Mouse (Mus musculus) limb, embryonic 15.5 days (tissue): ENCODE data around the gene Htatip2. TPM values are rescaled to one million over a fixed set of nuclear protein-coding genes. Genes with fewer than 3 reads are reported as not detected.

Experiments used
- ATAC-seq: fragments of 200-750 bp; cut with Nextera tagmentation; 2 replicates; pipeline ENCODE4 v1.8.0; 2017; ENCODE audit warnings: low read depth, moderate TSS enrichment; ENCODE audit not compliant: insufficient number of reproducible peaks, low FRiP score, low TSS enrichment
- H3K27ac ChIP-seq: fragments of 300-500 bp; sonication (generic); 2 replicates; pipeline ENCODE4 v1.5.1; 2015; ENCODE audit warnings: moderate library complexity, mild to moderate bottlenecking, inconsistent platforms
- H3K27me3 ChIP-seq: fragments of 300-500 bp; sonication (generic); 2 replicates; pipeline ENCODE4 v1.6.1; 2015; ENCODE audit warnings: inconsistent platforms
- H3K36me3 ChIP-seq: fragments of 300-500 bp; sonication (generic); 2 replicates; pipeline ENCODE4 v1.6.1; 2015; ENCODE audit warnings: inconsistent platforms
- H3K4me1 ChIP-seq: fragments of 300-500 bp; sonication (generic); 2 replicates; pipeline ENCODE4 v1.6.1; 2015; ENCODE audit warnings: inconsistent platforms
- H3K4me2 ChIP-seq: fragments of 300-500 bp; sonication (generic); 2 replicates; pipeline ENCODE4 v1.6.1; 2015; ENCODE audit warnings: mild to moderate bottlenecking, inconsistent platforms
- H3K4me3 ChIP-seq: fragments of 300-500 bp; sonication (generic); 2 replicates; pipeline ENCODE4 v1.5.1; 2015; ENCODE audit warnings: mild to moderate bottlenecking, inconsistent platforms
- H3K9ac ChIP-seq: fragments of 300-500 bp; sonication (generic); 2 replicates; pipeline ENCODE4 v1.6.1; 2015; ENCODE audit warnings: inconsistent platforms
- H3K9me3 ChIP-seq: fragments of 300-500 bp; sonication (generic); 2 replicates; pipeline ENCODE4 v1.6.1; 2016; ENCODE audit warnings: inconsistent platforms
- WGBS: fragments of 180-500 bp; shearing (Covaris S2); methylation state at CpG from one replicate; pipeline ENCODE4 v1.1.7; 2015; 5-methylcytosine and 5-hydroxymethylcytosine counted together
- polyA plus RNA-seq: library from polyadenylated mRNA; unstranded; fragments of >200 nt; fragmentation: Nextera tagmentation; extraction: Ambion mirVana; gene quantifications from 2 replicates; pipeline ENCODE4 v1.2.1, GENCODE M21; 2015

The Htatip2 gene
- polyA plus RNA-seq, 1 experiment from 2014 or later, result 17.0 TPM

DNA sequence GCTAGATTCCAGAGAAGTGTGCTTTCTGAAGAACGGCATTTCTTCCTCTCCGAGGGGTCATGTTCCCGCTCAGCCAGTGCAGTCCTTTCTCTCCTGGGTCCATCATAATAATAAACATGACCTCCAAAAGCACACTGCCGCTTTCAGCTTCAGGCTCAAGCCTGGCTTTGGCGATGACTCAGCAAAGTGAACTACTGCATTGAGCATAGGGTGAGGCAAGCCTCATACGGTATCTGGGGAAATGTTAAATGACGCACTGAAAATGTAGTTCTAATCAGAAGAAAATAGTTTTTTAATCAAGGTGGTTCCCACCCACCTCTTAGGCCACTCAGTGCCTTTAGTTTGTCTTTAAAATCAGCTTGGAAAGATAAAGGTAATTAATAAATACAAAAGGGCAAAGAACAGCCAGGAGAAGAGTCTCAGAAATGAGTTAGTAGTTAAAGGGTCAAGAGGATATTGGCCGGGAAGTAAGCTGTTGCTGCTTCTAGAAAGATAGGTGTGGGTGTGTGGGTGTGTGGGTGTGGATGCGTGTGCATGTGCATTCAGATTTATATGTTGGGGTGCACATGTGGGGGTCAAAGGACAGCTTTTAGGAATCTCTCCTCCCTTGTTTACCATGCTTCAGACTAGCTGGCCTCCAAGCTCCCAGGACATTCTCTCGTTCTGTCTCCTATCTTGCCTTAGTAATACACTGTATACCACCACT, 5.2 kb downstream of the Htatip2 start:
- WGBS, result 73% methylated on average over 10 of the region's 10 CpGs
- no peaks in the 10 kb centered on the region for H3K36me3 ChIP-seq
- H3K4me1 ChIP-seq, result peaks cover 1% of the 10 kb centered on the region
- no peak overlapping the region for H3K4me3 ChIP-seq
- no peaks in the 10 kb centered on the region for H3K9me3 ChIP-seq
- ATAC-seq, result no peak
- H3K9ac ChIP-seq, result no peak overlapping the region
- H3K4me2 ChIP-seq, result no peak overlapping the region
- H3K27ac ChIP-seq, result no peak overlapping the region
- H3K27me3 ChIP-seq, result peaks cover under 1% of the 10 kb centered on the region; the same call in 1 of the 2 replicates

DNA sequence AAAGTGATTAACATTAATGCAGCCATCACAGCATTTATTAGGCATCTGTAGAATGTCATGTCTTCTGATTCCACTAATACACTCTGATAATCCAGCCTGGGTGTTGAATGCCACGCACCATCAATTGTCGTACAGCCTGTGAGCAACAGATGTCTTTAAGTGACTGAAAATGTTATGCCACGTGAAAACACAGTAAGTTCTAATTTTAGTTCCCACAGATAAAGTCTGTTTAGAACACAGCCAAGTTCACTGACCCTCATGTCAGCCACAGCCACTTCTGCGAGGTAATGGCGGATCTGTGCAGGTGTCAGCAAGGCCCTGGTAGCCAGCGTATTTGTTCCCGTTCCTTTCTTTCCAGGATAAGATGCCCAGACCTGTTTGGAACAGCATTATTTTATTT, 7.3 kb downstream of the Htatip2 start:
- Histone ChIP-seq H3K9me3 (no peaks in the 10 kb centered on the region), H3K4me1 (no peaks in the 10 kb centered on the region), H3K9ac (no peak overlapping the region), H3K27me3 (no peaks in the 10 kb centered on the region), H3K4me2 (no peak overlapping the region), H3K27ac (no peak overlapping the region), H3K36me3 (no peaks in the 10 kb centered on the region), H3K4me3 (no peak overlapping the region)
- 86% methylated on average over 7 of the region's 7 CpGs for WGBS
- ATAC-seq, result no peak

GRCm38 (mm10) chr7:49768509-49768908, 9.6 kb downstream of the Htatip2 start:
- Histone ChIP-seq H3K4me3 (no peak overlapping the region), H3K4me2 (no peak overlapping the region), H3K36me3 (no peaks in the 10 kb centered on the region), H3K9me3 (no peaks in the 10 kb centered on the region), H3K9ac (no peak overlapping the region), H3K4me1 (no peaks in the 10 kb centered on the region), H3K27me3 (no peaks in the 10 kb centered on the region), H3K27ac (no peak overlapping the region)
- 64% methylated on average over 9 of the region's 9 CpGs for WGBS
- ATAC-seq, result no peak

DNA sequence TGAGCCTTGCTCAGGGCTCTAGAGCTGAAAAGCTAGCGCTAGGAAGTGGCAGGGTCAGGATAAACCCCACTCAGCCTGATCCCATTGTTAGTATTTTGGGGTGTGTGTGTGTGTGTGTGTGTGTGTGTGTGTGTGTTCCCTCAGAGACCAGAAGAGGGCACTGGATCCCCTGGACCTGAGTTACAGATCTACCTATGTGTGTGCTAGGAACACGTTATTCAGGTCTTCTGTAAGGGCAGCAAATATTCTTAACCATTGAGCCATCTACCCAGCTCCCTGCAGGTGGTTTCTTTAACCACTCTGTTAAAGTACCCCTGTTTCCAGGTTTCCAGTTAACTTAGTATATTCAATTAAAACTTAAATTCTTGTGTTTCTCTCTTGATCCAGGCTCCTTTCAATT, 15.5 kb downstream of the Htatip2 start:
- Histone ChIP-seq H3K4me2 (no peak overlapping the region), H3K9ac (no peak overlapping the region), H3K36me3 (no peaks in the 10 kb centered on the region), H3K27me3 (no peaks in the 10 kb centered on the region), H3K4me1 (peaks cover 10% of the 10 kb centered on the region), H3K9me3 (no peaks in the 10 kb centered on the region), H3K4me3 (no peak overlapping the region), H3K27ac (no peak overlapping the region)
- WGBS, result 89% methylated on average over 2 of the region's 2 CpGs
- no peak for ATAC-seq

GRCm38 (mm10) chr7:49777585-49777984, 18.7 kb downstream of the Htatip2 start:
- no peaks in the 10 kb centered on the region for H3K27me3 ChIP-seq
- no peak overlapping the region for H3K4me3 ChIP-seq
- no peaks in the 10 kb centered on the region for H3K9me3 ChIP-seq
- H3K4me2 ChIP-seq, result no peak overlapping the region
- H3K4me1 ChIP-seq, result peaks cover 14% of the 10 kb centered on the region
- ATAC-seq, result 0 out of 2 replicates have a peak, but pooled peaks have one; percentile 2
- WGBS, result 46% methylated on average over 3 of the region's 3 CpGs
- no peak overlapping the region for H3K27ac ChIP-seq
- peaks cover 12% of the 10 kb centered on the region for H3K36me3 ChIP-seq
- H3K9ac ChIP-seq, result no peak overlapping the region

DNA sequence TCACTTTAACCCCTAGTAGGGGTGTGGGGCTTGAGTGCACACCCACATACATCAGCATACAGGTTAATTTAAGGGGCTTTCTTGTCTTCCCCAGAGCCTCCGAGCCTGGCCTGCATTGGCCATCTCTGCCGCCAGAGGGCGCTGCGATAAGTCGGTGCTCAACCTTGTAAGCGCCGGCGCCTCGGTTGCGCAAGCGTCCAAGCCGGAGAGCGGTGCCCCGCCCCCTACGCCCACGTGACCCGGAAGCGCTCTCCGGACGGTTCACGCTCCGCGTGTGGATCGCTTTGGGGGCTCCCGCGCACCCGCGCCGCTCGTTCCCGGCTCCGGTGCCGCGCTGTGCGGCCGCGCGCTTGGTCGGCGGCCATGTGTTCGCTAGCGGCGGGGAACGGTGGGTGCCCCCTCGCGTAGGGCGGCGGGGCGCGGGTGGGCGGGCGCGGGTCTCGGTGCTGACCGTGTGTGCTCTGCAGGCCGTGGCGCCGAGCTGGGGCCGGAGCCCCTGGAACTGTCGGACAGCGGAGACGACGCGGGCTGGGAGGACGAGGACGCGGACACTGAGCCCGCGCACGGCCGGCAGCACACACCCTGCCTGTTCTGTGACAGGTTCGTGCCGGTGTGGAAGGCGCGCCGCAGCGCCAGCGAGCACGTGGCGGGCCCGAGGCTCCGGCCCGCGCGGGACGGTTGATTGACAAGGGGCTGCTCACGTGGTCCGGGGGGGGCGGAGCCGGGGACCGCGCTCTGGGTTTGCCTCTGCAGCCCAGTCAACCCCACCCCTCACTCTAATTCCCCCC, 19.4 kb downstream of the Htatip2 start, which contains the start of gene Prmt3:
Prmt3 (plus strand) TSS at position 233 of the 788 bp plus-strand sequence.
- H3K4me3 ChIP-seq, result peak within 1 kb of the TSS; percentile 73
- peaks cover 17% of the 10 kb centered on the region for H3K36me3 ChIP-seq
- H3K9me3 ChIP-seq, result no peaks in the 10 kb centered on the region
- H3K9ac ChIP-seq, result peak within 1 kb of the TSS; percentile 66
- H3K27ac ChIP-seq, result peak within 1 kb of the TSS; percentile 83
- H3K27me3 ChIP-seq, result no peaks in the 10 kb centered on the region
- peak; percentile 91 for ATAC-seq
- under 1% methylated on average over 87 of the region's 92 CpGs for WGBS
- peak within 1 kb of the TSS; percentile 86 for H3K4me2 ChIP-seq
- peaks cover 14% of the 10 kb centered on the region for H3K4me1 ChIP-seq

GRCm38 (mm10) chr7:49778904-49779615, 20.1 kb downstream of the Htatip2 start:
- peak overlapping the region; percentile 66 for H3K9ac ChIP-seq
- H3K4me1 ChIP-seq, result peaks cover 14% of the 10 kb centered on the region
- peaks cover 19% of the 10 kb centered on the region for H3K36me3 ChIP-seq
- H3K9me3 ChIP-seq, result no peaks in the 10 kb centered on the region
- H3K4me2 ChIP-seq, result peak overlapping the region; percentile 86
- no peak for ATAC-seq
- H3K27ac ChIP-seq, result no peak overlapping the region
- H3K4me3 ChIP-seq, result peak overlapping the region; percentile 73
- 69% methylated on average over 12 of the region's 12 CpGs for WGBS
- no peaks in the 10 kb centered on the region for H3K27me3 ChIP-seq

GRCm38 (mm10) chr7:49783017-49783416, 24.1 kb downstream of the Htatip2 start:
- 96% methylated on average over 2 of the region's 2 CpGs for WGBS
- H3K4me3 ChIP-seq, result no peak overlapping the region
- no peaks in the 10 kb centered on the region for H3K9me3 ChIP-seq
- no peak overlapping the region for H3K4me2 ChIP-seq
- ATAC-seq, result no peak
- H3K9ac ChIP-seq, result no peak overlapping the region
- no peaks in the 10 kb centered on the region for H3K27me3 ChIP-seq
- H3K27ac ChIP-seq, result no peak overlapping the region
- H3K36me3 ChIP-seq, result peaks cover 45% of the 10 kb centered on the region
- H3K4me1 ChIP-seq, result peaks cover 14% of the 10 kb centered on the region

- H3K4me2 ChIP-seq, result no peak overlapping the region
- no peak; the same call in 1 of the 2 replicates for ATAC-seq
- H3K9ac ChIP-seq, result no peak overlapping the region
- H3K27me3 ChIP-seq, result no peaks in the 10 kb centered on the region
- 94% methylated on average over 7 of the region's 7 CpGs for WGBS
- no peaks in the 10 kb centered on the region for H3K9me3 ChIP-seq
- H3K27ac ChIP-seq, result no peak overlapping the region
- peaks cover 59% of the 10 kb centered on the region for H3K36me3 ChIP-seq
- H3K4me1 ChIP-seq, result no peaks in the 10 kb centered on the region
- no peak overlapping the region for H3K4me3 ChIP-seq
Observed at GRCm38 (mm10) chr7:49785141-49785540, 26.2 kb downstream of the Htatip2 start.

- Histone ChIP-seq H3K36me3 (peaks cover 71% of the 10 kb centered on the region), H3K4me2 (no peak overlapping the region)
Observed at GRCm38 (mm10) chr7:49786618-49787382, 27.9 kb downstream of the Htatip2 start.

GRCm38 (mm10) chr7:49787383-49787645, 28.4 kb downstream of the Htatip2 start:
- no peak overlapping the region for H3K4me2 ChIP-seq
- H3K27ac ChIP-seq, result no peak overlapping the region
- WGBS, result 92% methylated on average over 3 of the region's 3 CpGs
- peaks cover 67% of the 10 kb centered on the region for H3K36me3 ChIP-seq
- H3K9ac ChIP-seq, result no peak overlapping the region
- no peaks in the 10 kb centered on the region for H3K4me1 ChIP-seq
- no peak overlapping the region for H3K4me3 ChIP-seq
- H3K9me3 ChIP-seq, result no peaks in the 10 kb centered on the region
- ATAC-seq, result no peak
- H3K27me3 ChIP-seq, result no peaks in the 10 kb centered on the region

More at GRCm38 (mm10) chr7:49786618-49787382, 27.9 kb downstream of the Htatip2 start:
- Histone ChIP-seq H3K4me1 (no peaks in the 10 kb centered on the region), H3K27me3 (no peaks in the 10 kb centered on the region), H3K4me3 (no peak overlapping the region), H3K27ac (no peak overlapping the region), H3K9me3 (no peaks in the 10 kb centered on the region), H3K9ac (no peak overlapping the region)
- no peak for ATAC-seq
- WGBS, result 52% methylated on average over 12 of the region's 12 CpGs
